Mouse (Mus musculus) olfactory bulb, adult 2 months (tissue): Measurements from ENCODE around the gene Adcy2.

Experiments
- CTCF ChIP-seq: fragments of 200-500 bp; IDR thresholded peaks from 2 replicates; pipeline ENCODE4 v1.5.1; 2012; ENCODE audit warnings: low read depth, mild to moderate bottlenecking, low read length, moderate library complexity; ENCODE audit not compliant: insufficient read depth
- POLR2A ChIP-seq: fragments of 200-500 bp; IDR thresholded peaks from 2 replicates; pipeline ENCODE4 v1.6.1; 2012; ENCODE audit warnings: mild to moderate bottlenecking, low read depth, low read length, moderate library complexity; ENCODE audit not compliant: insufficient read depth

GRCm38 (mm10) chr13:68593797-68594196, 405.5 kb downstream of the Adcy2 start:
- no peak for TF ChIP-seq CTCF
- no peak for TF ChIP-seq POLR2A
